ENCODE assay signal across 23 mouse cellular contexts in the genomic region with DNA sequence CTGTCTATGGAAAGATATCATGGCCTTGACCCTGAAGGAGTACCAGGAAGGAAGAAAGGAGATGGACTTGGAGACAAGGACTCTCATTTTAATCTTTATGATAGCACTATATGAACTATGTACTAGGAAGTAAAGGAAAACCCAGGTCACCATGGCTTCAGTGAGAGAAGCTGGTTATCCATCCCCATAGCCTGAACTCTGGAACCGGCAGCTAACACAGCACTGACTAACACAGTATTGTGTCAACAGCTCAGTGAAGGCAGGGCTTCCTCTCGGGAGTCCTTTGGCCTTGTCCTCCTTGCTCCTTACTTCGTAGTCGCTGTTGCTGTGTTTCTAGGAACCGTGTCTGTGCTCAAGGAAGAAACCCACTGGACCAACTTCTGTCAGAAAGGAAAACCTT. TPM values are rescaled to one million over a fixed set of nuclear protein-coding genes. Genes with fewer than 3 reads are reported as not detected.
A peak's percentile ranks its signal among the peaks of the same experiment; 100 is the strongest.
DNase-seq lines count a peak whose midpoint lies in the region; ATAC-seq and TF ChIP-seq lines count a peak whose summit lies in the region.
"Had no signal": no experiment of that assay in that cellular context is flagged by ENCODE, and none has a peak within 500 bp of the region (broad histone marks: within the 10 kb centered on the region; RNA-seq: fewer than 3 reads in every experiment).

No protein-coding gene starts in this region.

- WGBS in intestine, embryonic 16.5 days: 63% methylated on average over 5 of the region's 5 CpGs
- 43% methylated on average over 5 of the region's 5 CpGs for WGBS in large intestine, adult 2 months
- 75% methylated on average over 5 of the region's 5 CpGs for WGBS in stomach, postnatal 0 days

- H3K27ac ChIP-seq in intestine, embryonic 16.5 days (ENCODE audit: low read length): peak overlapping the region; percentile 67
- no peak overlapping the region for H3K27ac ChIP-seq in stomach, postnatal 0 days (replicated peaks)
- H3K27ac ChIP-seq: embryonic facial prominence, embryonic 13.5 days; embryonic facial prominence, embryonic 15.5 days; forebrain, embryonic 10.5 days; forebrain, embryonic 12.5 days had no signal

- no peak overlapping the region for H3K4me3 ChIP-seq in intestine, embryonic 16.5 days (ENCODE audit: low read length)
- H3K4me3 ChIP-seq in stomach, postnatal 0 days (ENCODE audit: low read depth, low read length): no peak overlapping the region
- H3K4me3 ChIP-seq: embryonic facial prominence, embryonic 13.5 days; embryonic facial prominence, embryonic 15.5 days; erythroblast, embryonic 14.5 days; forebrain, embryonic 10.5 days; forebrain, embryonic 12.5 days had no signal

- peaks cover 17% of the 10 kb centered on the region for H3K4me1 ChIP-seq in intestine, embryonic 16.5 days (ENCODE audit: control insufficient read depth, insufficient read depth, low read length)
- 0 out of 2 replicates have a peak, but pooled peaks cover 2% of the 10 kb centered on the region for H3K4me1 ChIP-seq in stomach, postnatal 0 days (replicated peaks; ENCODE audit: control insufficient read depth, insufficient read depth)

- DNase-seq in adrenal gland, postnatal 14 days: peak; percentile 27
- DNase-seq in adrenal gland, adult 18-20 months (ENCODE audit: low spot score in 2 of 2): no peak
- peak; percentile 36 for DNase-seq in large intestine, adult 2 months (ENCODE audit: low read depth, low spot score)
- no peak for DNase-seq in stomach, postnatal 0 days (ENCODE audit: low spot score)
- no peak for DNase-seq in cerebellum, adult 11 months
- DNase-seq in lung, postnatal 10 days: no peak
- no peak for DNase-seq in layer of hippocampus, postnatal 10 days (ENCODE audit: low spot score in 2 of 2)
- DNase-seq: adrenal gland, postnatal 10 days; cerebellum, adult 18-20 months; cerebellum, adult 8-10 months; cerebellum, postnatal 36 days; embryo, embryonic 11 days had no signal

- no peak for TF ChIP-seq CTCF in stomach, postnatal 0 days (IDR thresholded peaks at IDR 0.05; ENCODE audit: low read depth)

- no peak overlapping the region for H3K9ac ChIP-seq in intestine, embryonic 16.5 days (ENCODE audit: low read depth, low read length)
- no peak overlapping the region for H3K9ac ChIP-seq in stomach, postnatal 0 days (ENCODE audit: low read length)
- H3K9ac ChIP-seq: embryonic facial prominence, embryonic 13.5 days; embryonic facial prominence, embryonic 15.5 days; forebrain, embryonic 12.5 days had no signal

- peaks cover 4% of the 10 kb centered on the region; the same call in 1 of the 2 replicates for H3K36me3 ChIP-seq in intestine, embryonic 16.5 days (ENCODE audit: control insufficient read depth, insufficient read depth, low read length)
- H3K36me3 ChIP-seq in stomach, postnatal 0 days (ENCODE audit: control insufficient read depth, insufficient read depth, low read length): no peaks in the 10 kb centered on the region
- H3K36me3 ChIP-seq: embryonic facial prominence, embryonic 13.5 days; embryonic facial prominence, embryonic 15.5 days had no signal

- TF ChIP-seq EP300 in stomach, postnatal 0 days (optimal IDR thresholded peaks at IDR 0.05): no peak

- H3K9me3 ChIP-seq in intestine, embryonic 16.5 days (ENCODE audit: control insufficient read depth, low read length): no peaks in the 10 kb centered on the region
- no peaks in the 10 kb centered on the region for H3K9me3 ChIP-seq in stomach, postnatal 0 days (ENCODE audit: control insufficient read depth, low read length)
- H3K9me3 ChIP-seq: embryonic facial prominence, embryonic 13.5 days; embryonic facial prominence, embryonic 15.5 days; forebrain, embryonic 10.5 days; forebrain, embryonic 12.5 days had no signal

- ATAC-seq in intestine, embryonic 16.5 days: peak; percentile 55
- 0 out of 2 replicates have a peak, but pooled peaks have one; percentile 19 for ATAC-seq in stomach, postnatal 0 days (ENCODE audit: low FRiP score, low TSS enrichment)
- ATAC-seq: forebrain, embryonic 14.5 days; forebrain, embryonic 16.5 days had no signal

- peaks cover 3% of the 10 kb centered on the region; the same call in 1 of the 2 replicates for H3K27me3 ChIP-seq in intestine, embryonic 16.5 days (replicated peaks; ENCODE audit: control insufficient read depth, insufficient read depth, low read length)
- H3K27me3 ChIP-seq in stomach, postnatal 0 days (ENCODE audit: control insufficient read depth, insufficient read depth, low read length): no peaks in the 10 kb centered on the region

- H3K4me2 ChIP-seq in intestine, embryonic 16.5 days (ENCODE audit: low read depth, low read length): no peak overlapping the region
- H3K4me2 ChIP-seq in stomach, postnatal 0 days (replicated peaks; ENCODE audit: low read depth): no peak overlapping the region
- H3K4me2 ChIP-seq: embryonic facial prominence, embryonic 13.5 days; embryonic facial prominence, embryonic 15.5 days; forebrain, embryonic 12.5 days had no signal

RNA-seq across cellular contexts. Expression of a gene that starts 4.1 kb away (rescaled TPM):
- total RNA-seq in adrenal gland, postnatal 14 days (2021): 267 and 289 TPM in 2 replicates
- total RNA-seq in adrenal gland, adult 18-20 months (2021): 100 to 1,000 TPM; 547 to 673 TPM
- polyA plus RNA-seq in intestine, embryonic 16.5 days (2015; fragmentation: Nextera tagmentation; extraction: Ambion mirVana): 34.9 and 43.6 TPM in 2 replicates
- polyA plus RNA-seq in large intestine, adult 2 months (2012; rRNA removed): 342 and 494 TPM in 2 replicates
- 28.4 and 31.4 TPM in 2 replicates for polyA plus RNA-seq in stomach, postnatal 0 days (2015; fragmentation: Nextera tagmentation; extraction: Ambion mirVana)
- total RNA-seq in layer of hippocampus, postnatal 10 days (2021): 10 to 100 TPM; 40.4 to 43.0 TPM

RNA-seq across cellular contexts. Expression of a gene that starts 28.1 kb away (rescaled TPM):
- total RNA-seq in adrenal gland, postnatal 14 days (2021): 0.30 and 0.33 TPM in 2 replicates
- under 1 TPM; 0.36 to 0.58 TPM for total RNA-seq in adrenal gland, adult 18-20 months (2021)
- polyA plus RNA-seq in intestine, embryonic 16.5 days (2015; fragmentation: Nextera tagmentation; extraction: Ambion mirVana): not detected in 2 replicates
- not detected in 2 replicates for polyA plus RNA-seq in large intestine, adult 2 months (2012; rRNA removed)
- not detected in 2 replicates for polyA plus RNA-seq in stomach, postnatal 0 days (2015; fragmentation: Nextera tagmentation; extraction: Ambion mirVana)
- 10 to 100 TPM; 20.8 to 21.8 TPM for total RNA-seq in layer of hippocampus, postnatal 10 days (2021)
- total RNA-seq: common myeloid progenitor, adult 5-6 weeks; MEL had no signal
- polyA plus RNA-seq: C2C12; erythroblast, embryonic 14.5 days had no signal

RNA-seq across cellular contexts. Expression of a gene that starts 34.0 kb away (rescaled TPM):
- total RNA-seq in adrenal gland, postnatal 14 days (2021): 20.2 and 22.0 TPM in 2 replicates
- 1 to 10 TPM; 1.9 to 4.3 TPM for total RNA-seq in adrenal gland, adult 18-20 months (2021)
- 6.5 and 7.5 TPM in 2 replicates for polyA plus RNA-seq in intestine, embryonic 16.5 days (2015; fragmentation: Nextera tagmentation; extraction: Ambion mirVana)
- 1.6 and 1.7 TPM in 2 replicates for polyA plus RNA-seq in large intestine, adult 2 months (2012; rRNA removed)
- 2.5 and 3.1 TPM in 2 replicates for polyA plus RNA-seq in stomach, postnatal 0 days (2015; fragmentation: Nextera tagmentation; extraction: Ambion mirVana)
- 1 to 10 TPM; 3.0 to 3.4 TPM for total RNA-seq in layer of hippocampus, postnatal 10 days (2021)
- total RNA-seq: MEL had no signal
- polyA plus RNA-seq: C2C12 had no signal

Comparison
In these comparisons a context has a peak if more than half of its experiments do, and no peak if none do; other contexts are left out.
1. DNase-seq: peak in adrenal gland, postnatal 14 days (single experiment) and large intestine, adult 2 months (single experiment); none in adrenal gland, adult 18-20 months (0 of 2), stomach, postnatal 0 days (single experiment), cerebellum, adult 11 months (single experiment), lung, postnatal 10 days (single experiment) and layer of hippocampus, postnatal 10 days (0 of 2).
2. RNA of a gene that starts 28.1 kb away (total RNA-seq): 20.8 to 21.8 TPM in layer of hippocampus, postnatal 10 days; 0.36 to 0.58 TPM in adrenal gland, adult 18-20 months and 0.30 to 0.33 TPM in adrenal gland, postnatal 14 days; every median in the first group is over 10 times any median in the second.